Mouse (Mus musculus) heart, postnatal 36 days (tissue): ENCODE data around the gene Ago4. TPM values are rescaled to one million over a fixed set of nuclear protein-coding genes. Genes with fewer than 3 reads are reported as not detected.

Experiments
- DNase-seq, 2 experiments: peaks; one replicate each; pipeline ENCODE4 v3.0.0; 2021 to 2022
- intact Hi-C: fragments of 180-260 bp; cut with DNase I; formaldehyde crosslinking; loops from one replicate; pipeline ENCODE4 v1.15.1; 2025
- total RNA-seq, 2 experiments: library from RNA; stranded (reverse); gene quantifications; 2 replicates each; pipeline ENCODE4 v1.2.3; 2021

Gene Ago4
- total RNA-seq, 2 experiments from 2014 or later, result 9.2 to 9.7 TPM

DNA sequence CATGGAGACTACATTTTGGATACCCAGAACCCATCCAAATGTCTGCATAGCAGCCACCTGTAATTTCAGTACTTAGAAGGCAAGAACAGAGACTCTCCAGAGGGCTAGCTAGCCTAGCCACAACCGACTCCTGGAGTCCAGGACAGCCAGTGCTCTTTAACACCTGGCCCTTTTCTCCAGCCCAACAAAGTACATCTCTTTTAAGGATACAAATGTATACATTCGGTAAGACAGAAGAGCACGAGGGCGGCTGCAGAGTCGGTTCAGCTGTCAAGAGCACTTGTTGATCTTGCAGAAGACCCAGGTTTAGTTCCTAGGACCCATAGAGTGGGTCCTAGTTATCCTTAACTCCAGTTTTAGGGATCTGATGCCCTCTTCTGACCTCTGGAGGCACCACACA, 51.8 kb downstream of the Ago4 start:
- intact Hi-C loops, result no loop called here

DNA sequence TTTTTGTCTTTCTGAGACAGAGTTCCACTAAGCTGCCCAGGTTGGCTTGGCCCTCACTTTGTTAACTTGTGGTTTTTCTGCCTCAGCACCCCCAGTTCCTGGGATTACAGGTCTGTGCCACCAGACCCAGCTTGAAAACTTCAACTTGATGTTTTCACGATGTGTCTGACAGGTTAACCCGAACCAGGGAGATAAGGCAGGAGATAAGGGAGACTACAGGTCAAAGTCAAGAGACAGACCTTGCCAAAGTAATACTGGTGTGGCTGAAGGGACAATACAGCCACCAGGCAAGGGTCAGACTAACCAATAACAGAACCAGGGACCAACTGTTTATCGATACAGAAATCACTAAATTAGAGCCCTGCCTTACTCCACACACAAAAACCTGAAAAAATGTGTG, 53.0 kb downstream of the Ago4 start:
- intact Hi-C loops, result no loop called here
- DNase-seq, result no peak

More for the DNA sequence above, 51.8 kb downstream of the Ago4 start:
- DNase-seq, result no peak

- intact Hi-C loops, result no loop called here
- DNase-seq, result no peak
Observed at GRCm38 (mm10) chr4:126473031-126473430, 60.2 kb downstream of the Ago4 start.

GRCm38 (mm10) chr4:126469334-126469733, 63.9 kb downstream of the Ago4 start:
- no peak for DNase-seq
- intact Hi-C loops, result loop anchor here (2.0 to 10.0 kb wide), 3 partner anchors 41 to 495 kb away; partner anchors contain the start of genes Adprhl2, Ago3 and Zmym4

GRCm38 (mm10) chr4:126468925-126469324, 64.3 kb downstream of the Ago4 start:
- intact Hi-C loops, result loop anchor here (2.0 to 10.0 kb wide), 3 partner anchors 40 to 496 kb away; partner anchors contain the start of genes Adprhl2, Ago3 and Zmym4
- DNase-seq, result no peak

DNA sequence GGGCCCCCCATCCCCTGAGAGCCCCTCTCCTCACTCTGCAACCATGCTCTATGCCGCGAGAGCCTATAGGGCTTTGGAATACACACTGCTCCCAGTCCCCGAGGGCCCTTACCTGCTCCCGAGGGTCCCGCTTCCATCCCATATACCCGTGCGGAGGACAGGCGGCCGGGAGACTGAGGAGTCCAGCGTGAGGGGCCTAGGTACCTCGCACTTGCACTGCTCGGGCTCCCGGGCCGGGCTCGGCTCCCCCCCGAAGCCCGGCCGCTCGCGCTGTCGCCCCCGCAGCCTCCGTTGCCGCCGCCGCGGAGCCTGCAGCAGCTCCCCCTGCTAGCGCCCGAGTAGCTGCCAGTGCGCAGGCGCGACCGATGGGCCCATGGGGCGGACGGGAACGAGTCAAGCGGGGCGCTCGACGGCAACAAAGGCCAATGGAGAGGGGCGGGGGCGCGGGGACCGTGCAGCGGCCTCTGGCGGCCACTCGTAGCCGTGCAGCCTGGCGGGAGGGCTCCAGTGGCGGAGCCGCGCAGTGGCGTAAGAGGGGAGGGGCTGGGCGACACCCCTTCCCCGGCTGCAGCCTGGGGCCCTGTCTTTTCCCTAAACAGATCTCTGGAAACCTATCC, 64.9 kb downstream of the Ago4 start, which contains the start of gene Ago1:
TSS of gene Ago1 (minus strand) at position 299 of the 617 bp plus-strand sequence.
- peak; percentile 96 to 97 for DNase-seq

GRCm38 (mm10) chr4:126467721-126468284, 65.5 kb downstream of the Ago4 start:
- intact Hi-C loops, result loop anchor here (2.0 to 10.0 kb wide), 3 partner anchors 39 to 497 kb away; partner anchors contain the start of genes Adprhl2, Ago3 and Zmym4

More for the DNA sequence above, 64.9 kb downstream of the Ago4 start, which contains the start of gene Ago1:
- intact Hi-C loops, result loop anchor here (2.0 to 10.0 kb wide), 3 partner anchors 40 to 496 kb away; partner anchors contain the start of genes Adprhl2, Ago3 and Zmym4

GRCm38 (mm10) chr4:126466251-126466750, 67.0 kb downstream of the Ago4 start:
- no peak for DNase-seq
- intact Hi-C loops, result loop anchor here (5.0 to 10.0 kb wide), 2 partner anchors 144 to 498 kb away; partner anchors contain the start of genes Adprhl2 and Zmym4

More at GRCm38 (mm10) chr4:126467721-126468284, 65.5 kb downstream of the Ago4 start:
- DNase-seq, result peak; percentile 35

- DNase-seq, result no peak
- intact Hi-C loops, result loop anchor here (5.0 to 10.0 kb wide), 2 partner anchors 144 to 499 kb away; partner anchors contain the start of genes Adprhl2 and Zmym4
Observed at GRCm38 (mm10) chr4:126465843-126466242, 67.4 kb downstream of the Ago4 start.

- no peak for DNase-seq
- intact Hi-C loops, result loop anchor here (5.0 to 10.0 kb wide), 2 partner anchors 143 to 500 kb away; partner anchors contain the start of genes Adprhl2 and Zmym4
Observed at GRCm38 (mm10) chr4:126464892-126465235, 68.4 kb downstream of the Ago4 start.

DNA sequence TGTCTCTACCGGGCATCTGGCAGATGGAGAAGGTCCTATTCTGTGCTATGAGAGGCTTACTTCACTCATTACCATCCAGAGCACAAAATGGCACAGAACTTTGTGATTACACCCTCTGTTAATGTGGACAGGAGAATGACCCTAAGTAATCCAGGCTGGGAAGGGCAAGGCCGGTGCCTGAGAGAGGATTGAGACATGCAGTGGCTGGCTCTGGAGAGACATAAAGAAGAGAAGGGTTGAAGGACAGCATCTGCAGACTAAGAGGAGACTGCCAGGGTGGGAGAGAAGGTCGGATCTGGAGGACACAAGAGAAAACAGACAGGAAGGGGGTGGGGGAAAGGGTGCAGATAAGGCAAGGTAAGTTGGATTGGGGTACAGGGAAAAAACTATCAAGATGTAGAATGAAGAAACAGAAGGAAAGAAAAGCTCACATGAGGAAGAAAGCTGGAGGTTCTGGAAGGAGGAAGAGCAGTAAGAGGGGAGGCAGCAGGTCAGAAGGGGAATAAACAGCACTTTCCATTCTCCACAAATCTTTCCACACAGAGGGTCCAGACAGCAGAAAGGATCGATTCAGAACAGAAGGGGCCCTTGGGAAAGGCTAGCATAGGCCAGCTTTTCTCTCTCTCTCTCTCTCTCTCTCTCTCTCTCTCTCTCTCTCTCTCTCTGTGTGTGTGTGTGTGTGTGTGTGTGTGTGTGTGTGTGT, 68.9 kb downstream of the Ago4 start:
- intact Hi-C loops, result loop anchor here (10.0 kb wide), 1 partner anchor 500 kb away; the partner anchor contains the start of gene Zmym4
- DNase-seq, result no peak

DNA sequence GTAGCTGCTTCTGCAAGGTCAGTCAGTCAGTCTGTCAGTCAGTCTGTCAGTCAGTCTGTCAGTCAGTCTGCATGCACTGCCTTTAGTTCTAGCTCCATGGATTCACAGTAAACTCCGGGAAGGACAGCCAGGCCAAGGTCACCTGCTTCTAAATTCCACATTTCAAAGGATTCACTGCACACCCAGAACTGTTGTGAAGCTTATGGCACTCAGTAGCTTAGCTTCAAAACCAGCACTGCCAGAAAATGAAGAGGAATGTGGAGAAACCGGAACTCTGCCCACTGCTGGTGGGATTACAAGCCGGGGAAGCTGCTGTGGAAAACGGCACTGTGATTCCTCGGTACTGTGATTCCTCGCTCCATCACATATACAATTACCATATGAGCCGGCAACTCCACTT, 77.8 kb downstream of the Ago4 start:
- DNase-seq, result no peak
- intact Hi-C loops, result no loop called here

- no peak for DNase-seq
- intact Hi-C loops, result no loop called here
Observed at GRCm38 (mm10) chr4:126454547-126455254, 78.6 kb downstream of the Ago4 start.

- intact Hi-C loops, result no loop called here
Observed at GRCm38 (mm10) chr4:126450268-126450667, 83.0 kb downstream of the Ago4 start.

DNA sequence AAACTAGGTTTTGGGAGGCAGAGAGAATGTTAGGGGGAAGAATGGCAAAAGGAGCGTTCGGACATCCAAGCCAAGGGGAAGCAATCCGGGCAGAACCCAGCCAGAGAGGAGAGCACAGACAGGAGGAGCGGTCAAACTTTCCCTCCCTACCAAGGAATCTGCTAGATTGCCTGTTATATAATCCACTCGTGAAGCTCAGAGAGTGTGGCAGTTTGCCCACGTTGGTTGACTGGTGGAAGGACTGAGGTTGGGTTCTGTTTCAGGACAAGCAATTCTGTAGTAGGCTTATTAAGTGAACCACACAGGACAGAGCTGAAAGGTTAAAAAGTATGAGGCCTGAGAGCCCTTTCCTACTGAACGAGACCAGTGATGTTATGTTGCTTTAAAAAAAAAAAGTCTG, 86.1 kb downstream of the Ago4 start:
- no peak for DNase-seq
- intact Hi-C loops, result no loop called here

More at GRCm38 (mm10) chr4:126450268-126450667, 83.0 kb downstream of the Ago4 start:
- no peak for DNase-seq

- intact Hi-C loops, result no loop called here
- no peak for DNase-seq
Observed at GRCm38 (mm10) chr4:126444528-126444927, 88.7 kb downstream of the Ago4 start.
